Mouse (Mus musculus) intestine, embryonic 15.5 days (tissue): Measurements from ENCODE around the gene Isy1. TPM values are rescaled to one million over a fixed set of nuclear protein-coding genes. Genes with fewer than 3 reads are reported as not detected.

Source experiments
- ATAC-seq: fragments of 200-750 bp; cut with Nextera tagmentation; 2 replicates; pipeline ENCODE4 v1.8.0; 2017; ENCODE audit warnings: moderate TSS enrichment, moderate library complexity
- H3K27ac ChIP-seq: fragments of 300-500 bp; sonication (generic); 2 replicates; pipeline ENCODE4 v1.5.1; 2015; ENCODE audit warnings: mild to moderate bottlenecking, inconsistent platforms
- H3K27me3 ChIP-seq: fragments of 300-500 bp; sonication (generic); replicated peaks from 2 replicates; pipeline ENCODE4 v1.6.1; 2015; ENCODE audit warnings: inconsistent platforms
- H3K36me3 ChIP-seq: fragments of 300-500 bp; sonication (generic); 2 replicates; pipeline ENCODE4 v1.6.1; 2015; ENCODE audit warnings: inconsistent platforms
- H3K4me1 ChIP-seq: fragments of 300-500 bp; sonication (generic); replicated peaks from 2 replicates; pipeline ENCODE4 v1.6.1; 2015; ENCODE audit warnings: inconsistent platforms
- H3K4me2 ChIP-seq: fragments of 300-500 bp; sonication (generic); replicated peaks from 2 replicates; pipeline ENCODE4 v1.6.1; 2015; ENCODE audit warnings: mild to moderate bottlenecking, inconsistent platforms
- H3K4me3 ChIP-seq: fragments of 300-500 bp; sonication (generic); replicated peaks from 2 replicates; pipeline ENCODE4 v1.5.1; 2015; ENCODE audit warnings: inconsistent platforms
- H3K9ac ChIP-seq: fragments of 300-500 bp; sonication (generic); 2 replicates; pipeline ENCODE4 v1.6.1; 2015; ENCODE audit warnings: inconsistent platforms
- H3K9me3 ChIP-seq: fragments of 300-500 bp; sonication (generic); 2 replicates; pipeline ENCODE4 v1.6.1; 2016; ENCODE audit warnings: inconsistent platforms
- WGBS: fragments of 180-500 bp; shearing (Covaris S2); methylation state at CpG from one replicate; pipeline ENCODE4 v1.1.7; 2015; 5-methylcytosine and 5-hydroxymethylcytosine counted together
- polyA plus RNA-seq: library from polyadenylated mRNA; unstranded; fragments of >200 nt; fragmentation: Nextera tagmentation; extraction: Ambion mirVana; gene quantifications from 2 replicates; pipeline ENCODE4 v1.2.1, GENCODE M21; 2015

The Isy1 gene
- polyA plus RNA-seq, 1 experiment from 2014 or later, result 58.1 TPM

DNA sequence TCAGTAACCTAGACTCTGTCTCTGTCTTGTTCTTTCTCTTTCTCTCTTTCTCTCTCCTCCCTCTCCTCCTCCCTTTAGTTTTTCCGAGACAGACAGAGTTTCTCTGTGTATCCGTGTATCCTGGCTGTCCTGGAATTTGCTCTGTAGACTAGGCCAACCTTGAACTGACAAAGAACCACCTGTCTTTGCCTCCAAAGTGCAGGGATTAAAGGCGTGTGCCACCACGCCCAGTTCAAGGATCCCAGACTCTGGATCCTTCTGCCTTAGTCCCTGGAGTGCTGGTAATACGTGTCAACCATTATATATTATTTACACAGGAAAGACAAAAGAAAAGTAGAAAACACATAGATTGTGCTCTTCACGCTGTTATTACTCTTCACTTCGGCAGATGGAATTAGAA is 32.6 kb upstream of the Isy1 start:
- 63% methylated on average over 7 of the region's 7 CpGs for WGBS
- Histone ChIP-seq H3K36me3 (no peaks in the 10 kb centered on the region), H3K9ac (no peak overlapping the region), H3K27me3 (no peaks in the 10 kb centered on the region), H3K27ac (no peak overlapping the region), H3K4me1 (peaks cover 6% of the 10 kb centered on the region), H3K4me3 (no peak overlapping the region), H3K9me3 (no peaks in the 10 kb centered on the region), H3K4me2 (no peak overlapping the region)
- peak; percentile 39; the same call in 1 of the 2 replicates for ATAC-seq

DNA sequence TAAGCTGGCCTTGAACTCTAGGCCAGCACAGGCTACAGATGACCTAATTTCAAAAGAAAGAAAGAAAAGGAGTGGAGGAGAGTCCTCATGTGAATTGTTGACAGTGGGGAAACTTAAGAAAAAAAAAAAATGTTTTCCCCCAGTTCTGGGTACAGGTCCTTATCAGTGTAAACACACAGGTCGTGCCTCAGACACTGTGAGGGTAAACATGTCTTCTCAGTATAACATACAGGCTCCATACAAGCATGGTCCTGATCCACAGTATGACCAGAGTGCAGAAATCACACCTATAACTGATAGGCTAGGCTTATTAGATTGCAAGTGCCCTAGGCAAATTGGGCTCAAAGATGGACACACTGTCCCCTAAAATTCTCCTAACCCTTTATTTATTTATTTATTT is 31.8 kb upstream of the Isy1 start:
- H3K9me3 ChIP-seq, result no peaks in the 10 kb centered on the region
- ATAC-seq, result no peak

DNA sequence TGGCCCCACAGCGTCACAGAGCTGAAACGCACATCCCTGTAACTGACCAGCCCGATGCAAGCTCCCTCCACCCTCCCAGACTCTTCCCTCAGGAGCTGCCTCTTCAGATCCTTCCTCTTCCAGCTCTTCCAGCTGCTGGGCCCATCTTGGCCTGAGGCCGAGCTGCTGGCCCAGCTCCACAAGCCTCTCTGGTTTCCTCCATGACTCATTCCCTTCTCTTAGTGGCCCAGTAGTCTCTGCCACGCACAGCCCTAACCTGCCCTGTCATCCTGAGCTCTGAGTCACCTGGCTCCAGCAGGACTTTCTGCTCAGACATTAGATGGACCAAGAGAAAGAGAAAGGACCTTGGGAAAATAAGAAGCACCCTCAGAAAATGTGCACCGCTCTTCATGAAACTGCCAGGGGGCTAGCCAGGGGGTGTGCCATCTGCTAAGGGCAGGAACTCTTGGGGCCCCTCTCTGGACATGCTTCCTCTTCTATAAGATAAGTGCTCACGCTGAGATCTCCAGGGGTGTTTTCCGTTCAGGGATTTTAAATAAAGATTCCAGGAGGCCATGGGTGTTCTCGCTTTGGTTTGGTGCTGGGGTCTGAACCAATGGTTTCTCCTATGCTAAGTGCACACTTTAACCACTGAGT is 30.4 kb upstream of the Isy1 start:
- Histone ChIP-seq H3K9ac (no peak overlapping the region), H3K36me3 (no peaks in the 10 kb centered on the region), H3K9me3 (no peaks in the 10 kb centered on the region), H3K27me3 (no peaks in the 10 kb centered on the region), H3K4me3 (no peak overlapping the region), H3K4me1 (0 out of 2 replicates have a peak, but pooled peaks cover 3% of the 10 kb centered on the region), H3K4me2 (no peak overlapping the region), H3K27ac (0 out of 2 replicates have a peak overlapping the region, but pooled peaks have one; percentile 11)
- 71% methylated on average over 9 of the region's 9 CpGs for WGBS
- peak; percentile 57 for ATAC-seq

More for the DNA sequence above, 31.8 kb upstream of the Isy1 start:
- peaks cover 3% of the 10 kb centered on the region; the same call in 1 of the 2 replicates for H3K4me1 ChIP-seq
- no peak overlapping the region for H3K4me2 ChIP-seq
- H3K36me3 ChIP-seq, result no peaks in the 10 kb centered on the region
- H3K4me3 ChIP-seq, result no peak overlapping the region
- no peaks in the 10 kb centered on the region for H3K27me3 ChIP-seq
- no peak overlapping the region for H3K27ac ChIP-seq
- H3K9ac ChIP-seq, result no peak overlapping the region
- WGBS, result 32% methylated on average over 1 of the region's 1 CpGs

DNA sequence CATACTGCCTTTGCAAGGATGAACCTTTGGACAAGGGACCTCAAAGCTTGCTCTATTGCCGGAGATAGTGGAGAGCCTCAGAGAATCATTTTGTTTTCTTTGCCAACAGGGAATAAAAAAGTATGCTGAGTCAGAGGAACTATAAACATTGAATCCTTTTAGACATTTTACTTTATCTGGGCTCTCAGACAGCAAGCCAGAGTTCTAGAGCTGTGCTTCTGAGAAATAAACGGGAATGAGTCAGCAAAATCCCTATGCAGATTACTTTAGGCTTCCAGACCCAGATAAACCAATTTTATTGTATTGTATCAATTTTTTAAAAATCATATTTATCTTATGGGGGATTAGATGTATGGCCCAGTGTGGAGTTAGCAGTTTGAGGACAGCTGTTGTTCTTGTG is 28.7 kb upstream of the Isy1 start:
- Histone ChIP-seq H3K9me3 (no peaks in the 10 kb centered on the region), H3K36me3 (no peaks in the 10 kb centered on the region), H3K4me1 (0 out of 2 replicates have a peak, but pooled peaks cover 3% of the 10 kb centered on the region), H3K9ac (no peak overlapping the region), H3K27me3 (no peaks in the 10 kb centered on the region), H3K4me3 (no peak overlapping the region), H3K27ac (no peak overlapping the region), H3K4me2 (no peak overlapping the region)
- no peak for ATAC-seq
- 57% methylated on average over 2 of the region's 2 CpGs for WGBS

DNA sequence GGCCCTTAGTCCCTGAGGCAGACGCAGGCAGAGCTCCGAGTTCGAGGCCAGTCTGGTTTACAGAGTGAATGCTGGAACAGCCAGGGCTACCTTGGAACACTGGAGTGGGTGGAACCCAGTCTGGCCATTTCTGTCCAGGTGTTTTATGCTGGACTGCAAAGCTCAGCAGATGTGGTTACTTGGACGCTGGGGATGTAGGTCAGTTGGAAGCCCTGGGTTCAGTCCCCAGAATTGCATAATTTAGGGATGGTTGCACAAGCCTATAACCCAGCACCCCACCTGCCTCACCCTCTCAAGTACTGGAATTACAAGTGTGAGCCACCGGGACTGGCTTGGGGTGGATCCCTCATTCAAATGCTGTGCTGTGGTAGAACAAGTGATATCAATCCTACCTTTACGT is 27.6 kb upstream of the Isy1 start:
- Histone ChIP-seq H3K9ac (no peak overlapping the region), H3K36me3 (no peaks in the 10 kb centered on the region), H3K27me3 (no peaks in the 10 kb centered on the region), H3K4me1 (0 out of 2 replicates have a peak, but pooled peaks cover 3% of the 10 kb centered on the region), H3K4me2 (no peak overlapping the region), H3K4me3 (no peak overlapping the region), H3K9me3 (no peaks in the 10 kb centered on the region), H3K27ac (no peak overlapping the region)
- ATAC-seq, result no peak
- 83% methylated on average over 6 of the region's 6 CpGs for WGBS

DNA sequence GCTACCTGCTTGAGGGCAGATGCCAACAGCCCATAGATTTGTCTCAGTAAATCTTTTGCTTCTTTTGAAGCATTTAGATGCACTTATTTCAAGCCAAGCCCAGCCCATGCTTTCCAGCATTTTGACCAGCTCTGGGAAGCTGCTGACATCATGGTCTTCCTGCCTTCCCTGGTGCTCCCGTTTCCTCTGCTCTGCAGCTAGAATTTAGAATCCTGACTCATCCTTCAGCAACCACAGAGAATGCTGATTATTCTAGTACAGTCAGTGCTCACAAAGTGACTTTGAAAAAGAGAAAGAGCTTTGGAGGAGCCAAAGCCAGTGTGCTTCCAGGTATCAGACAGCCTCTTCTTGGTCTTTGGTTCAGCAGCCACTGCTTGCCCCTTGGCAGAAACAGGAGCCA is 18.5 kb upstream of the Isy1 start:
- Histone ChIP-seq H3K9ac (no peak overlapping the region), H3K4me3 (no peak overlapping the region), H3K36me3 (no peaks in the 10 kb centered on the region), H3K4me1 (no peaks in the 10 kb centered on the region), H3K4me2 (no peak overlapping the region), H3K9me3 (no peaks in the 10 kb centered on the region), H3K27ac (no peak overlapping the region), H3K27me3 (no peaks in the 10 kb centered on the region)
- 46% methylated on average over 1 of the region's 1 CpGs for WGBS
- no peak for ATAC-seq

DNA sequence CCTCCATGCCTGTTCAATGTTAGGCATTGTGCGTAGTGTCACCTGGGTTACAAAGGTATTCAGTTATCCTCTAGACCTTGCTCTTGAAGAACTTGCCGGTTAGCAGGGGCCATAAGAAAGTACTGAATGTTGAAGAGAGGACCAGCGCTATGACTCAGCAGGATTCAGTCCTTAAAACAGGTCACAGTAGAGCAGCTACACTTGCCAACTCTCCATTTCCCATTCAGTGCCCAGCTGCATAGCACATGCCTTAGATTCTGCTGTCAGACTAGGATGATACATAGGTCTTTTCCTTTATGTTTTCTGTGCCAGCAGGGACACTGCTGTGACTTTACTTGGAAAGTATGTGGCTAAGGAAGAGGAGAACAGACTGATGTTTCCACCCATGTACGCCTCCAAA is 14.8 kb upstream of the Isy1 start:
- H3K27me3 ChIP-seq, result no peaks in the 10 kb centered on the region

DNA sequence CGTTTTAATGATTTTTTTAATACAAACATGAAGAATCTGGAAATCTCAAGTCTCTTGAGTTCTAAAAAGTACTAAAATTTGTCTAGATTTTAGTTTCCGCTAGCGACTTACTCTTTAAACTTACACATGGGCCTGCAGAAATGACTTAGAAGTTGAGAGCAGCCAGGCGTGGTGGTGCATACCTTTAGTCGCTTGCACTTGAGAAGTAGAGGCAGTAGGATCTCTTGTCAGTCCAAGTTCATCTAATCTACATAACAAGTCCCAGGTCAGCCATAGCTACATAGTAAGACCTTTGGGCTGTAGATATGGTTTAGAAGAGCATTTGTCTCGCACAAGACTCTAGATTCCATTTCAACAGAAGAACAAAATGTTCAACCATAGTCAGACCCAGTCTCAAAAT is 13.3 kb upstream of the Isy1 start:
- Histone ChIP-seq H3K4me3 (no peak overlapping the region), H3K4me1 (peaks cover 11% of the 10 kb centered on the region; the same call in 1 of the 2 replicates), H3K9me3 (no peaks in the 10 kb centered on the region), H3K27me3 (no peaks in the 10 kb centered on the region), H3K9ac (no peak overlapping the region), H3K4me2 (0 out of 2 replicates have a peak overlapping the region, but pooled peaks have one; percentile 64), H3K27ac (no peak overlapping the region), H3K36me3 (no peaks in the 10 kb centered on the region)
- WGBS, result 80% methylated on average over 6 of the region's 6 CpGs
- no peak for ATAC-seq

More for the DNA sequence above, 14.8 kb upstream of the Isy1 start:
- Histone ChIP-seq H3K27ac (no peak overlapping the region), H3K4me2 (no peak overlapping the region), H3K9ac (no peak overlapping the region), H3K36me3 (no peaks in the 10 kb centered on the region), H3K4me1 (peaks cover 5% of the 10 kb centered on the region; the same call in 1 of the 2 replicates), H3K9me3 (no peaks in the 10 kb centered on the region), H3K4me3 (no peak overlapping the region)
- WGBS, result 78% methylated on average over 4 of the region's 4 CpGs
- no peak for ATAC-seq

DNA sequence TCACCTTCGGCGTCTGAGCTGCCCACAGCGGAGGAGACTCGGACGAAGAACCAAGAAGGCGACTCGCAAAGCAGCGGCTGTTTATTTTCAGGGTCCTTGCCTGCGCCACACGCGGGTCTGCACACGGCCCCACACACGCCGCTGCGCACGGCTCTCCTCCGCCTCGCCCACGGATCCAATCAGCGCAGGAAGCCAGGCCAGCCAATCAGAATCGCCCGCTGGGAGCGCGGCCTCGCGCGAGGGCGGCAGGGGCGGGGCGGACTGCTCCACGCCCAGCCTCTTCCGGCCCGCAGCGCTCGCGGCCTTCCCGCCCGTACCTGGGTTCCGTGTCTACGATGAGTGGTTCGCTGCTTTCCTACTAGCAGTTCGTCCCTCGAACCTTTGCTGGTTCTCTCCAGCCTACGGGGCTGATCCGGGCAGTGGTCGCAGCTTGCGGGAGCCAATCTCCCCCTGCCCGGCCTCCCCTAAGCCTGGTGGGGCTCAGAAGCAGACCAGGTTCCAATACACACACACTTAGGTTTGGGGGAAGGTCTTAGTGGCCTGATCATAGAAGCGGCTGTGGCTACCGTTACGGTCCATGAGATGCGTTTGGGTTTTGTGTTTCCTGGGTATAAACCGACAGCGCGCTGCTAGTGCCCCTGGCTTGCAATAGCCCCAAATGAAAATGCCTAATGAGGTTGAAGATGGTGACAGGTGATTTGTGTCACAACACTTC is 12.5 kb upstream of the Isy1 start, which contains the start of gene Cnbp:
Gene Cnbp (minus strand): TSS at position 207 of the 715 bp plus-strand sequence.
- peak within 1 kb of the TSS; percentile 100 for H3K9ac ChIP-seq
- peak within 1 kb of the TSS; percentile 64 for H3K4me2 ChIP-seq
- under 1% methylated on average over 55 of the region's 55 CpGs for WGBS
- ATAC-seq, result peak; percentile 99
- H3K27me3 ChIP-seq, result no peaks in the 10 kb centered on the region
- peak within 1 kb of the TSS; percentile 99 for H3K4me3 ChIP-seq
- peak within 1 kb of the TSS; percentile 94 for H3K27ac ChIP-seq
- H3K36me3 ChIP-seq, result no peaks in the 10 kb centered on the region
- peaks cover 11% of the 10 kb centered on the region; the same call in 1 of the 2 replicates for H3K4me1 ChIP-seq
- no peaks in the 10 kb centered on the region for H3K9me3 ChIP-seq

DNA sequence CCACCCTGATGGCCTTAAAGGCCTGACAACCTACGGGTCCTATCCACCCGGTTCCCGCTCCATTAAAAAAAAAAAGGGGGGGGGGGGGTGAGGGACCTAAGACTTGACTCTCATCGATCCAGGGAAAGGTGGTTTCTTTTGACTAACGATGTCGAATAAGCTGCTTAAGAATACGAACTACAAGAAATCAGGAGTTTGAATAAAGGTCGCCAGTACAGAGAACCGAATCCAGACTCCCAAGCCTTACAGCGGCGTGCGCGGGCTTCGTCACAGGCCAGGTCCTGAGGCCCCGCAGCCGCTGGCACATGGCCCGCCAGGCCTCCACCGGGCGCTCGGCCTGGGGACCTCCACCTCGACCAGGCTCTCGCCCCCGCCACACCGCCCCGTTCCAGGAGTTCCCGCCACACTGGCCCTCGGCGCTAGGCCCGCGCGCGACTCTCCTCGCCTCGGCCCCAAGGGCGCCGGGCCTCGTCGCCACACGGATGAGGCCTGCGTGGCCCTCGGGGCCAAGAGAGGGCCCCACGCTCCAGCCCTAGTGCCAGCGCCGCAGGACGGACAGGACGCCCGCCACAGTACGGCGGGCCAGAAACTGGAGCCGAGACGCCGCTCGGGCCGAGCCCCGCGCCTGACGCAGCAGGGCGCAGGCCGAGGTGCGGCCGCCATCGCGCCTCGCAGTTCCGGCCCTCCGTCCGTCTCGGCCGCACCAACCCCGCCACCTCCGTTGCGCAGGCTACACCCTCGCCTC is 11.7 kb upstream of the Isy1 start:
- H3K9me3 ChIP-seq, result no peaks in the 10 kb centered on the region
- H3K9ac ChIP-seq, result peak overlapping the region; percentile 100
- WGBS, result under 1% methylated on average over 73 of the region's 73 CpGs
- peak; percentile 74 for ATAC-seq
- peak overlapping the region; percentile 64 for H3K4me2 ChIP-seq
- peak overlapping the region; percentile 99 for H3K4me3 ChIP-seq
- H3K27ac ChIP-seq, result peak overlapping the region; percentile 94
- H3K27me3 ChIP-seq, result no peaks in the 10 kb centered on the region
- peaks cover under 1% of the 10 kb centered on the region; the same call in 1 of the 2 replicates for H3K36me3 ChIP-seq
- peaks cover 11% of the 10 kb centered on the region; the same call in 1 of the 2 replicates for H3K4me1 ChIP-seq

DNA sequence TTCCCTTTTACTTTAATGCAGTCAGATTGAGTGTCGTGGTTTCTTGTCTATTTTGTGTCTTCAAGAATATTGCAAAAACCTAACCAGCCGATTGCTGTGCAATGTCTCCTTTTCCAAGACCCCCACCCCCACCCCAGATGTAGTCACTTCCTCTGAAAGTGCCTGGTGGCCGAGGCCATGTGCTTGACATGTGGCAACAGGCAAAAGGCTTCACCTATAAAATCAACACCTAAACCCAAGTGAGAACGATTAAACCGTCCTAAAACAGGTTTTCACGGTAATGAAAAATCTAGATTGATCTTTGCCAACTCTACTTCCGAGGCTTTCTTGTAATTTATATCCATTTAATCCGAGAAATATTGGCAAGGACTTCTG is 11.2 kb upstream of the Isy1 start:
- Histone ChIP-seq H3K4me3 (peak overlapping the region; percentile 99), H3K27me3 (no peaks in the 10 kb centered on the region), H3K9me3 (no peaks in the 10 kb centered on the region), H3K36me3 (peaks cover 6% of the 10 kb centered on the region), H3K4me2 (peak overlapping the region; percentile 64), H3K4me1 (peaks cover 11% of the 10 kb centered on the region; the same call in 1 of the 2 replicates), H3K27ac (no peak overlapping the region), H3K9ac (peak overlapping the region; percentile 100)
- under 1% methylated on average over 8 of the region's 8 CpGs for WGBS
- ATAC-seq, result no peak

DNA sequence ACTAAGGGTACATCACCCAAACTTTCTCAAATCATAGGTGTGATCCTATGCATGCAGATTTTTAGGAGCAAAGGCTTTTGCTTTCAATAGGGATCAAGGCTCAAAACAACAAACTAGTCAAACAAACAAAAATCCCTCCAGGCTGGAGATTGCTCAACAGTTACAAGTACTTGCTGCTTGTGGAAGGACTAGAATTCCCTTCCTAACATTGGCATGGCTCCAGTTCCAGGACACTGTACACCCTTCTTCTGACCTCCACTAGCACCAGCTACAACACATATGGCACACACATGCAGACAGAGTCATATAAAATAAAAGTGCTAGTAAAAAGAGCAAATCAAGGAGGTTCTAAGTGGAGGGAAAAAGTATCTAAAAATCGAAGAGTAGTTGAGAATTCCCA is 8.2 kb upstream of the Isy1 start:
- Histone ChIP-seq H3K9me3 (no peaks in the 10 kb centered on the region), H3K4me3 (no peak overlapping the region), H3K27me3 (no peaks in the 10 kb centered on the region), H3K4me2 (no peak overlapping the region), H3K27ac (no peak overlapping the region), H3K36me3 (peaks cover 25% of the 10 kb centered on the region), H3K9ac (no peak overlapping the region), H3K4me1 (peaks cover 11% of the 10 kb centered on the region; the same call in 1 of the 2 replicates)
- 77% methylated on average over 1 of the region's 1 CpGs for WGBS
- ATAC-seq, result no peak
